30 mouse cellular contexts compared by ENCODE assay signal in genomic region chr6:91452056-91452455, GRCm38 (mm10). TPM values are rescaled to one million over a fixed set of nuclear protein-coding genes. Genes with fewer than 3 reads are reported as not detected.
DNase-seq lines count a peak whose midpoint lies in the region; TF ChIP-seq lines count a peak whose summit lies in the region.
"Had no signal": no experiment of that assay in that cellular context is flagged by ENCODE, and none has a peak within 500 bp of the region (broad histone marks: within the 10 kb centered on the region; RNA-seq: fewer than 3 reads in every experiment).

No protein-coding gene starts in this region.

- intact Hi-C loops in heart, postnatal 10 days (cut with DNase I) = no loop called here
- intact Hi-C loops in left cerebral cortex, postnatal 36 days (cut with DNase I) = no loop called here

- H3K9me3 ChIP-seq in ES-E14 (ENCODE audit: control insufficient read depth, insufficient read depth, low read depth, low read length) = no peaks in the 10 kb centered on the region
- H3K9me3 ChIP-seq: embryonic facial prominence, embryonic 13.5 days; forebrain, embryonic 10.5 days; forebrain, embryonic 13.5 days; G1E; heart, embryonic 12.5 days; heart, embryonic 15.5 days; hindbrain, embryonic 13.5 days had no signal

- in situ Hi-C loops in ES-E14 (cut with MboI; ENCODE audit: low sequenced_read_pairs in 2 of 2, unreplicated experiment in 2 of 2) = no loop called here

- 0 out of 4 replicates have a peak, but pooled peaks cover 0 to 2% of the 10 kb centered on the region in 2 experiments for H3K4me1 ChIP-seq in ES-E14 (ENCODE audit: control insufficient read depth in 2 of 2, insufficient read depth in 2 of 2, low read length in 2 of 2, poor library complexity in 1 of 2)
- H3K4me1 ChIP-seq: embryonic facial prominence, embryonic 13.5 days; forebrain, embryonic 13.5 days; heart, embryonic 12.5 days; heart, embryonic 15.5 days; hindbrain, embryonic 13.5 days had no signal

- no peak overlapping the region for H3K9ac ChIP-seq in ES-E14 (ENCODE audit: insufficient read depth, low read depth, low read length, poor library complexity, severe bottlenecking)
- H3K9ac ChIP-seq: embryonic facial prominence, embryonic 13.5 days; forebrain, embryonic 13.5 days; heart, embryonic 12.5 days; heart, embryonic 15.5 days; hindbrain, embryonic 13.5 days had no signal

- no peak overlapping the region for H3K4me3 ChIP-seq in ES-E14 (ENCODE audit: insufficient read depth in 1 of 2, low read depth in 1 of 2, low read length in 2 of 2, poor library complexity in 1 of 2, severe bottlenecking in 1 of 2)
- H3K4me3 ChIP-seq: embryonic facial prominence, embryonic 13.5 days; forebrain, embryonic 10.5 days; forebrain, embryonic 13.5 days; heart, embryonic 12.5 days; heart, embryonic 15.5 days; hindbrain, embryonic 13.5 days had no signal

- peak; percentile 43 for DNase-seq in heart, adult 11 months
- no peak for DNase-seq in heart, postnatal 10 days
- peak; percentile 63 for DNase-seq in 3T3-L1 (ENCODE audit: low read depth, low spot score)
- no peak for DNase-seq in ES-E14 (ENCODE audit: low read depth, low spot score)
- peak; percentile 42 for DNase-seq in ZHBTc4 (ENCODE audit: low read depth, low spot score)
- DNase-seq in left cerebral cortex, postnatal 36 days (ENCODE audit: low spot score in 2 of 2) = no peak
- DNase-seq in gastrocnemius, postnatal 10 days = no peak
- DNase-seq in adrenal gland, postnatal 36 days = no peak
- DNase-seq: adrenal gland, postnatal 10 days; cerebellum, adult 11 months; cerebellum, adult 2 months; cerebellum, adult 9-11 months; cerebellum, postnatal 25 days; embryo, embryonic 11 days; gastrocnemius, postnatal 14 days; heart, adult 18-20 months; heart, postnatal 14 days; heart, postnatal 4 days; kidney, adult 2 months had no signal

- H3K36me3 ChIP-seq in ES-E14 (ENCODE audit: control insufficient read depth, insufficient read depth, low read length, poor library complexity, severe bottlenecking) = no peaks in the 10 kb centered on the region
- H3K36me3 ChIP-seq: embryonic facial prominence, embryonic 13.5 days; forebrain, embryonic 10.5 days; G1E; heart, embryonic 12.5 days; heart, embryonic 15.5 days; hindbrain, embryonic 13.5 days had no signal

- H3K27ac ChIP-seq in ES-E14 (ENCODE audit: insufficient read depth, low read depth, low read length, poor library complexity, severe bottlenecking) = no peak overlapping the region
- H3K27ac ChIP-seq: embryonic facial prominence, embryonic 13.5 days; forebrain, embryonic 10.5 days; forebrain, embryonic 13.5 days; heart, embryonic 15.5 days; hindbrain, embryonic 13.5 days had no signal

TF ChIP-seq in ES-E14, 5 proteins besides CTCF, POLR2A, EP300 and RAD21:
- TF ChIP-seq MAFK (IDR thresholded peaks at IDR 0.05; ENCODE audit: insufficient read depth, low read depth, low read length) (0 out of 2 replicates have a peak, but pooled peaks have one; percentile 7), ZC3H11A (IDR thresholded peaks at IDR 0.05; ENCODE audit: borderline replicate concordance, low read depth, low read length) (no peak)

RNA-seq across cellular contexts. Expression of gene Chchd4, which starts 21.3 kb away (rescaled TPM):
- 10 to 100 TPM; 16.9 to 17.4 TPM for total RNA-seq in heart, postnatal 10 days (2021)
- 24.6 and 30.2 TPM in 2 replicates for total RNA-seq in ES-E14 (2012; rRNA removed)
- 10 to 100 TPM; 19.8 to 21.1 TPM for total RNA-seq in left cerebral cortex, postnatal 36 days (2021)
- total RNA-seq in gastrocnemius, postnatal 10 days (2021) = 10 to 100 TPM in 1 of 2 experiments, 1 to 10 TPM in 1; 9.9 to 10.0 TPM
- total RNA-seq in adrenal gland, postnatal 36 days (2021) = 10 to 100 TPM; 18.5 to 21.0 TPM

RNA-seq across cellular contexts. Expression of gene Tmem43, which starts 21.4 kb away (rescaled TPM):
- 10 to 100 TPM; 27.0 to 28.4 TPM for total RNA-seq in heart, postnatal 10 days (2021)
- total RNA-seq in ES-E14 (2012; rRNA removed) = 87.5 and 116 TPM in 2 replicates
- 10 to 100 TPM; 24.9 to 29.6 TPM for total RNA-seq in left cerebral cortex, postnatal 36 days (2021)
- total RNA-seq in gastrocnemius, postnatal 10 days (2021) = 10 to 100 TPM; 32.5 to 41.5 TPM
- 10 to 100 TPM; 44.3 to 46.2 TPM for total RNA-seq in adrenal gland, postnatal 36 days (2021)

RNA-seq across cellular contexts. Expression of gene Wnt7a, which starts 40.9 kb away (rescaled TPM):
- total RNA-seq in heart, postnatal 10 days (2021) = under 1 TPM in 1 of 2 experiments, not detected in 1; 0.45 TPM
- total RNA-seq in ES-E14 (2012; rRNA removed) = 1.0 and 2.2 TPM in 2 replicates
- total RNA-seq in left cerebral cortex, postnatal 36 days (2021) = 10 to 100 TPM; 14.2 to 16.0 TPM
- not detected for total RNA-seq in gastrocnemius, postnatal 10 days (2021)
- total RNA-seq in adrenal gland, postnatal 36 days (2021) = not detected
- total RNA-seq: adrenal gland, adult 18-20 months; adrenal gland, postnatal 10 days; common myeloid progenitor, adult 5-6 weeks; gastrocnemius, adult 18-20 months; gastrocnemius, postnatal 14 days; gastrocnemius, postnatal 4 days; heart, adult 18-20 months had no signal

Comparison
In these comparisons a context has a peak if more than half of its experiments do, and no peak if none do; other contexts are left out.
1. DNase-seq: peak in heart, adult 11 months (single experiment), 3T3-L1 (single experiment) and ZHBTc4 (single experiment); none in heart, postnatal 10 days (0 of 2), ES-E14 (single experiment), left cerebral cortex, postnatal 36 days (0 of 2), gastrocnemius, postnatal 10 days (single experiment) and adrenal gland, postnatal 36 days (0 of 2).